Mouse (Mus musculus): ENCODE data around the gene Bmp5.
"Not testable (repeated sequence)": the region's sequence is repeated elsewhere in the genome, so short reads cannot be mapped to it uniquely, and the experiment has no call there.

Gene Bmp5

DNA sequence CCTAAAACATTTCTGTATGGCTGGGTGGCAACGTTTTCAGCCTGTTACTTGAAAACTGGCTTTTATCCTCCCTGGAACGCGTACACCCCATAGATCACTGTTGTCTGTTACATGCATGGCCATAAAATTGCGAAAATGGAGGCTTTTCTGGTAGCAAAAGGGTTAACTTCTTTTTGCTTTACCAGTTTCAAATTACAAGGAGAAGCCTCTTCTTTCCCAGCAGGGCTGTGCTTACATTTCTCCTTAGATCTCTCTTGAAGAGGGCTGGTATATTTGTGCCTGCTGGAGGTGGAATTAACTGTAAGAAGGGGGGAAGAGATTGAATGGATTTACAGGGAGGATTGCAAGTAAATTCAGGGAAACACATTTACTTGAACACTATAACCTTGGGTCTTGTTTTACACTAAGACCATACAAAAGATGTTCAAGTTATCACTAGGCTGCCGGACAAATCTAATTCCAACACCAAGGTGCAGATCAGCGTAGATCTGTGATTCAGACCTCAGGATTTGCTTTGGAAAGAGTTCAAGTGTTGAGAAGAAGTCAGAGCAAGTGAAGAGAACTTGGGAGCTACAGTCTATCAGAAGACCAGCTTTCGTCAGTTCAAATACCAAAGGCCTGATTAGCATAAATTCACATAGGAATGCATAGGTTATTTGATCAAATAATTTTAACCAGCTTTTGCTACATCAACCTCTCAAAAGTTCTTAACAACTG lies at the start of gene Bmp5:
Bmp5 (plus strand) TSS at position 236 of the 717 bp plus-strand sequence.
- no peak for DNase-seq

DNA sequence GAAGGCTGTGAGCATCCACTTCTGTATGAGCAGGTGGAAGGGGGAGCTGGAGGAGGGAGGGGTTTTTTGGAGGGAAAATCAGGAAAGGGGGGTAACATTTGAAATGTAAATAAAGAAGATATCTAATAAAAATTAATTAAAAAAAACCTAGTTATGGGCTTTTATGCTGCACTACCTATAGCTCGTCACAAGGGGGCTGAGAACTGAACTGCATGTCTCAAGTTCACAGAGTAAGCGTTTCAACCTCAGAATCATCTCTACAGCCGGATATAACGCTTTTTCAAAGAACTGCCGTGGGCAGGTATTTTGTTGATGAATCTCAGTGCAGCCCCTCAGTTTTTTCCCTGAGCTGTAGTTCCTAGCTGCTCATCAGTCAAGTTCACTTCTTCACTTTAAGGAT lies 15.1 kb upstream of the Bmp5 start:
- DNase-seq, result peak; percentile 42

DNA sequence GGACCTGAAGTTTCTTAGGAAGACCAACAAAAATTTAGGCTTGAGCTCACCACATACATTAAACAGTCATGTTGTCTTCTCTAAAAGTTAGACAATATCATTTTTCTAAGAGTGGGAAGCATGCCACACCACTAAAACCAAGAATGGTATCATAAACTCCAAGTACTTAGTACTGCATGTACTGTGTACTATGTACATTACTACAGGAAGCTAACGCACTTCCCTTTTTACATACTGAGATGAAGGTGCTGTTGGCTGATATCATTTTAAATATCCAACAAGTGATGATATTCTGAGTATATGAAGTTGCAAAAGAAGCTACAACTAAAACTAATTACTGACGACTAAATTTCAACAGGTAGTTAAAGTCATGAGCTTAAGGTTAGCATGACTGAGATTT lies 13.6 kb upstream of the Bmp5 start:
- DNase-seq, result no peak

DNA sequence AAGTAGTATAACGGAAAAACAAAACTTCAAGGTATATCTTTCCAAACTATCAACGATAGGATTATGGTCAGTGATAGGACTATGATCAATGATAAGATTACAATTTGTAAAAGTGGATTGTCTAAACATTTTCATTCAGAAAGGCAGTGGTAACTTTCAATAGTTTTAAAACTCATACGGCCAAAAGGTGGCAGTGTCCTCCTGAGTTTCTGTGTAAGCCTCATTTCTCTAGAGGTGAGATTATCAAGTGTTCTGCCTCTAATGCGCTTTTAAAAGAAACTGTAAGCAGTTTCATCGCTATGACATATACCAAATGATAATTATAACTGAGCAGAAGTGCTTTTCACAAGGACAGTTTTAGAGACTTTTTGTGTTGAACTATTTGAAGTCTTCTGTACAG lies 12.7 kb upstream of the Bmp5 start:
- peak; percentile 54 for DNase-seq

DNA sequence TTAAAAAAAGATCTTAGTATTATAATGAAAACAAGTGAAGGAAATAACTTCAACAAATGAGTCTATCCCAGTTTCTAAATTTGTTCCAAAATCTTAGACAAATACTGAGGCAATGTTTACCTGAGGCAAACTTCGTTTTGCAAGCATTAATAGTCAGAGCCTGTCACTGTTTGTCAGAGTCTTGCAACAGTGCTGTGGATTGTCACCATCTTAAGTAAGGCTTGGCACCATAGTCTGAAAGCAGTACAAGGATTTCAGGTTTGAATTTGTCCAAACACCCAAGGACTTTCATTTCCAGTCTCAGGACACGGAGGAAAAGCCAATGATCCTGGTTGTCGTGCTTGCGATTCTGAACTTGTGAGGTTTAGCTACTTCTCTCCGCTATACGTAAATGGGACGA lies 10.4 kb upstream of the Bmp5 start:
- DNase-seq, result no peak

DNA sequence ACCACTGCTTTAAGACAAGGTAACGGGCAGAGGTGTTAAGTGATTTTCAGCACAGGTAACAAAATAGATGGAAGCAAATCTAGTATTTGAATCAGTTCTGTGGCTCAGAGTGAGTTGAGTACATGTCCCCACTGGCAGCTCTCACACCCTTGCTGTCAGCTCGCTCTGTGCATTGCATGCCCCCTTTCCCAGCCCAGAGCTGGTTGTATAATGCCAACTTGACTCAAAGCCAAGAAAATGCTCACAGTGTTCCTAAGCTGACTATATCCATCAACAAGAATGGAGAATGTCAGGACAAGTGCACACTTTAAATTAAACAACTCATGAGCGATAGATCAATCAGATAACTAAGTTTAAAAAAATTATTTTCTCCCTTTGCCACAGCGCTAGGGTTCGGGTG lies 8.6 kb upstream of the Bmp5 start:
- DNase-seq, result no peak

DNA sequence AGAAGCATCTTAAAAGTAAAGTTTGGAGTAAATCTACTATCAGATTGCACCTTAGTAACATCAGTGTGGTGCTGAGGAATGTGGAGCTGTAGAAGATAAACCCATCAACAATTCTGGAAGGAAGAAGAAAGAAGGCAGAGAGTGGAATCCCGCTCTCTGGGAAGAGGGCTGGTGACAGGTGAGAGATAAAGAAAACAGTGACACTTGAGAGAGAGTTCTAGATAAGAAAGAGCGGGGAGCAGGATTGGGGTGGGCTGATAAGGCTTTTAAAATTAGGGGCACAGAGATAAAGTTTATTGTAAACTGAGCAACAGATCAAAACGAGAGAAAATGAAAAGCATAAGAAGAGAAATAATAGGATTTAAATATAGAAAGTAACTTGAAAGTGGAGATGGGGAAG lies 6.1 kb upstream of the Bmp5 start:
- DNase-seq, result no peak

DNA sequence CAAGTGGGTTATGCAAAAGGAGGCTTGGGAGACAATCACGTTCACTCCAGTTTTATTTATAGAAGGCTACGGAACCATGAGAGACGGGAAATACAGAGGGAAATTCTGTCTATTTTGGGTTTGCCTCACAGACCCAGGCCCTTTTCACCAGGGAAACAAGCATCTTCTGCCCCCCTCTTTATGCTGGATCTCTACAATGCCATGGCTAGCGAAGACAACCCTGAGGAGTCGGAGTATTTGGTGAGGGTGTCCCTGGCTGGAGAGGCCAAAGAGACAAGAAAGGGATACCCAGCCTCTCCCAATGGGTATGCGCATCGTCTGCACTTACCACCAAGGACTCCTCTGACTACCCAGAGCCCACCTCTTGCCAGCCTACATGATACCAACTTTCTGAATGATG lies 989 bp downstream of the Bmp5 start:
- no peak for DNase-seq

DNA sequence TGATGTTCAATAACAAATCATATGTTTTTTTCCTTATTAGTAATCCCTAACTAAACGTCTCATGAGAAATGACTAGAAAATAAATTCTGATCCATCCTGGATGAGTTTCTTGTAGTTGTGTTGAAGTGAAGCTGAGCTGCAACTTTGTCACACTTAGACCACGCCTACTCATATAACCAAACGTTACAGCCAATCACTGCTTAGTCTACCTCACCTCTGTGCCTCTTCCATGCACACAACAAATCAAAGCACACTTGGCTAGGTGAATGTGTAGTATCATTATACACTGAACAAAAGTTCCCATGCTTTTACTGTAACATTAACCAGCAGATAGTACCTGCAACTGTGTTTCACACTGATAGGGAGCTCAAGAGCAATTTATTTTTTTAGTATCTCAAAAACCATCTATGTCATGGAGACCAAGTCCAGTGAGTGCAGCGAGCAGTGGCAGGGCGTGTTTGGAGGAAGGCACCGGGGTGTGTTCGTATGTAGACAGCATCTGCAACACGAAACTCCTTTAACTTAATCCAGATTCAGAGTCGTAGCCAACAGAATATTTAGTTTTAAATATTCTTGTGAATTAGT lies 3.7 kb downstream of the Bmp5 start:
- no peak for DNase-seq

DNA sequence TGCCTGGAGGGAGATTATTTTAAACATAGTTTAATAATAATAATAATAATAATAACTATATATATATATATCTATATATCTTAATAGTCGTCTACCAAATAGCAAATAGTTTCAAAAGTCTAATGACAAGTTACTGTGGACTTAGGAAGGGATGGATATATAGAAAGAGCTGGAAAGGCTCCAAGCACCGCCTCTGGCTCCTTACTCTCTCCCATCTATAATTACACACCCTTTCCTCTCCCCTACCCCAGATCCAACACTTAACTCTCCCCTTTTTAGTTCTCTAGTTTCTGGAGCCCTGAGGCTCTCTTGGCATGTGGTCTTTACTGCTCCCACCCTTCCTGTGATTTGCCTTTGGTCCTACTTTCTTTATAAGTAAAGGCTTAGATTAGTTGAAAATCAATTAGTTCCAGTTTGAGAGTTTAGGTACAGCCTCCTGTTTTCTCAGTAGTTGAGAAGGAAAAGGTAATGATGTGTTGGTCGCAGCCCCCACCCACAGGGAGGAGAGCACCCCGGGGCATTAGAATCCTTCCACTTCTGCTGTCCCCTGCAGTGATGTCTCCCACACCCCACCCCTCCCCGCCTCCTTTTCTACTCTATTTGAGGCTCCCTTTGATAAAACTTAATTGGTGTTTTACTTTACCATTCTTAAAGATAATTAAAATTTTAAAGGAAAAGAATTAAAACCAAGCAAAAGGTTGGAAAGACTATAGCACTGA lies 5.6 kb downstream of the Bmp5 start:
- no peak for DNase-seq

DNA sequence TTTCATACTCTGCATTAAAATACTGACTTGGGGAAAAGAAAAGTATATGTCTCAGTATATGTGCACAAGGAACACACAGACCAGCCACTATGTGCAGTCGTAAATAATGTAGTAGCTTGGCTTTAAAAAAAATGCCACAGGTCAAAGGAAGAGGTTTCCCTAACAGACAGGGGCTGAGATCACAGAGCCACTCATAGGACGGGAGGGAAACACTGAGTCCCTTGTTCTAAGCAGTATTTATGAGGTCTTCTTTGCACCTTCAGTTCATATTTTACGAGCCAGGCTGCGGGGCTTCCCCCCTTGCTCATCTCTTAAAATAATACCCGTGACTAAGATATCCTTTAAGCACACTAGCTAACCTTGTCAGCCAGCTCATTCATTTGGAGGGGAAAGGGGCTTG lies 6.4 kb downstream of the Bmp5 start:
- DNase-seq, result no peak

DNA sequence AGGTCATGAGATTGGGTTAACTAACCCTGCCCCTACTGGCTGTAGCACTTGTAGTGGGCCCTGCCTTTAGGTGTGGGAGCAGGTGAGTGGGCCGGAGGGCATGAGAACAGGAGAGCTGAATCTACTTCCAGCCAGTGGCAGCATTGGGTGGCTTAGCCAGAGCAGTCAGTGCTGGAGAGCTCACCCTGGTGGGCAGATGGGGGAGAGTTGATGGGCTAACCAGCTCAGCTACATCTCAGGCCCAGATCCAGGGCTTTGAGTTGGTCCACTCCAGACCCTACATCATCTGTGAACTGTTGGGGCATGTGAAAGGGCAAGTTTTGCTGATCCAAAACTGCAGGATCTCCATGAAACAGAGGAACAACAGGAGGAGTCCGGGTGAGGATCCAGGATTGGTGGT lies 8.4 kb downstream of the Bmp5 start:
- DNase-seq, result no peak

DNA sequence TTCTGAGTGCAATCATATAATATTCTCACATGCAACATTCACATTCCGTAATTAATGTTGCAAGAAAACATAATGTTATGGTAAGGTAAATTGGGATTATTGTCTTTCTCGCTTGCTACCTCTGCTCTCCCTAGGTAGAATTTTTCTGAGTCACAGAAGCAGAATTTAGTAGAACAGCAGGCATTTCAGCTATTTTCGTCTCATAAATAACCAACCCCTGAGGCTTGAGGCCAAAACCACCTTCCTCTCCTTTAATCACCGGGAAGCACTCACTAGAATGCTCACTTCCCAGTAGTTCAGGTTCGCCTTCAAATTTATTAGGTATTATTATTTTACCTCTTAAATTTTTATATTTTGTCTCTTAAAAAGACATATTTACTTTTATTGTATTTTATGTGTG lies 10.8 kb downstream of the Bmp5 start:
- no peak for DNase-seq

DNA sequence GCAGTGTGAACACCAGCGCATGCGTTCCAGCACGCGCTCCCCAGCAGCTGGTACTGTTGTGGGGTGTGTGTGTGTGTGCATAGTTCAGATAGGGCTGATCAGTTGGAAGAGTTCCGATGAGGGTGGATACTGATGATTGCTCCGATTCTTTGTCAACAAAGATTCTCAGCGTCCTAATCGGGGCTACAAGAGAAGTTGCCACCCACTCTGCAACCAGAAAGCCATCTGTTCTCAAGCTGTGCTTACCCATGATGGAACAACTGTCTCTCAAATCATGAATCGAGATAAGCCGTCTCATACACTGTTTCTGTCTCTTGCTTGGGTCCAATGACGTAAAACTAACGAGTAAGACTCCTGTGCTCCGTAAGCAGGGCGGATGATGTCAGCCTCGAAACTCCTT lies 12.0 kb downstream of the Bmp5 start:
- DNase-seq, result no peak

DNA sequence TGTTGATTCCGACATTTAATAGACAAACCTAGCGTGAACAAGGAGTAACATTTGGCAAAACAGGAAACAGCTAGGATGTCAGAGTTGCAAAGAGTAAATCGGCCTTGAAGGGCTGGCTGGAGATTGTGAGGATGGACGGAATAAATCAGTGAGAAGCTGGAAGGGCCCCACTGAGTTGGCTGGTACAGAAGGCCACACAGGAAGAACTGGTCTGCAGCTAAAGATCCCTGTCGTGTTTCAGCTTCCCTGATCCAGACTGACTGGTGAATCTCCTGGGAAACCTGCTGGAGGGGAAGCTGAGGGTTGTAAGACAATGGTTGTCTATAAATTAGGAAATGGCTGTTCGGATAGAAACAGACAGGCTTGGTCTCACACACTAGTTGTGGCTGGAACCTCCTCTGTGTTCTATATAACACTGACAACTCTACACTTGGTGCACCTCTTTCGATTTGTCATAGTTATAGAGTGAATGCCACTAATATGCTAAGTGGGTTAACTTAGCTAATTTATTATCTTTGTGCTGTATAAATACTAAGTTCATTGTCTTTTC lies 14.8 kb downstream of the Bmp5 start:
- DNase-seq, result peak; percentile 7

DNA sequence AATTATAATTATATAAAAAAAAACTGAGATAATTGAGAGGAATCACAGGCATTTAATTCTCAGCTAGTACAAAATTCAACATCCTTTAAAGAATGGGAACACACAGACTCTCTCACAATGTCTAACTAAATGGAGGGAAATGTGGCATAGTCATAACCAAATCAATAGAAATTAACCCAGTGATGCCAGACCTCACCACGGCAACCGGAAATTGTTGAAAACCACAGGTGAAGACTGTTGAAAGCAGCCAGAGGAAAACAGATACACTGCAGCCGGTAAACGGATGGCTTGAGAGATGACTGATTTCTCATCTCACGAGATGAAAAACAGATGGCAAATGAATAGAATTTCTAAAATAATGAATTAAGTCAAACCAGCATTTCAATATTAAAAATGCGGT lies 29.8 kb downstream of the Bmp5 start:
- no peak for DNase-seq

DNA sequence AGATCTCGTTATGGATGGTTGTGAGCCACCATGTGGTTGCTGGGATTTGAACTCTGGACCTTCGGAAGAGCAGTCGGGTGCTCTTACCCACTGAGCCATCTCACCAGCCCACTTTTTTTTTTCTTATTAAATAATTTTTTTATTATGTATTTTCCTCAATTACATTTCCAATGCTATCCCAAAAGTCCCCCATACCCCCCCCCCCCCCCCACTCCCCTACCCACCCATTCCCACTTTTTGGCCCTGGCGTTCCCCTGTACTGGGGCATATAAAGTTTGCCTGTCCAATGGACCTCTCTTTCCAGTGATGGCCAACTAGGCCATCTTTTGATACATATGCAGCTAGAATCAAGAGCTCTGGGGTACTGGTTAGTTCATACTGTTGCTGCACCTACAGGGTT lies 33.0 kb downstream of the Bmp5 start:
- DNase-seq, result not testable (repeated sequence)

DNA sequence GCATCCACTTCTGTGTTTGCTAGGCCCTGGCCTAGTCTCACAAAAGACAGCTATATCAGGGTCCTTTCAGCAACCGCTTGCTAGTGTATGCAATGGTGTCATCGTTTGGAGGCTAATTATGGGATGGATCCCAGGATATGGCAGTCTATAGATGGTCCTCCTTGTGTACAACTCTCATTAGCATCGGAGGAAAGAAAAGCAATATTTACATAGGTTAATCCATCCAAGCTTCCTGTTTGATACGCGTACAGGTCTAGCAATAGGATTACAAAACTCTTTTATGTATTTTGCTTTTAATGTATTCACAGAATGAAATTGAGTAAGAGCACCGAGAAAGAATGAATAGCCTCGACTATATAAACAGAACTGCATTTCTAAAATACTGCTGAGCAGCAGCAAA lies 33.5 kb downstream of the Bmp5 start:
- no peak for DNase-seq

DNA sequence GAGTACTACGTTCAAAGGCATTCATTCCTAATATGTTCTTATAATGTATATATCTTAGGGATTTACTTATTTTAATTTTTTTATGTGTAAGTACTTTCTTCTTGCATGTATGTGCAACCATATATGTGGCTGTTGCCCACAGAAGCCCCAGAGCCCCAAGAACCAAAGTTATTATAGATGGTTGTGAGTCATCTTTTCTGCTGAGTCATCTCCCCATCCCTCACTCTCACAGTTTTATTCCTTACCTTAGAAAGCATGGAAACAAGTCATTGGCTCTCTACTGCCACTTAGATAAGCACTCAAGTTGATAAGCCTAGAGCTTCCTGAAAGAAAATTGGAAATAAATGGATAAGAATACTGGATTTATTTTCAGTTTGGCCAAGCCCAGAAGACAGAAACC lies 40.0 kb downstream of the Bmp5 start:
- no peak for DNase-seq

DNA sequence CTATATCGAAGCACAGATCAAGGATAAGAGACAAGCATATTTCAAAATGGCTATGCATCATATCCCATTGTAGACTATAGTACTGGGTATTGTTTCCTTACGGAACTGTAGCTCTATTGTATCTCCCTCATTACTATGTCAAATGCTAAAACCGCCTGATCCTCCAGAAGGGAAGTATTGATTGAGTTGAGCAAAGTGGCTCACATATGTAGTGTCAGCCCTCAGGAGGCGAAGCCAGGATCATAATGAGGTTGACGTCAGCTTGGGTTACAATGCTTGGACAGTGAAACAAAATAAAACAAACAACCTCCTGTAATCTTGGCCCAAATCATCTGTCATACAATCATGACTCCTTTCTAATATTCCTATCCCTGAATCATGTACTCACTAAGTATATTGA lies 43.2 kb downstream of the Bmp5 start:
- DNase-seq, result no peak

DNA sequence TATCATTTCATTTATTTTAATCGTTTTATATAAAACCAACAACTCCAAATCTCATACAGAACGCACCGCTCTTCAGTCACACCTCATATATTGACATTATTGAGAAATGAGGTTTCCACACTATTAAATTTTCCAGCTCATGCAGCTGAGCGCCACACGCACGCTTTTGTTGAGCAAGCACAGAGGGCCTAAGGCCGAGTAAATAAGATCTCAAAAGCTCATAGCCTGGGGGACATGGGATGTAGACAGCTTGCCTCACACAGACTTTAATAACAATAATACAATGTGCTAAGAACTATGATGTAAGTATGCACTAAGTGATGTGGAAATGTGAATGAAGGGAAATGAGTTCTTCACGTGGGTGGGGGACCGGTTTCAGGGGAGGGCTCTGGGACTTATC lies 57.3 kb downstream of the Bmp5 start:
- DNase-seq, result peak; percentile 12

DNA sequence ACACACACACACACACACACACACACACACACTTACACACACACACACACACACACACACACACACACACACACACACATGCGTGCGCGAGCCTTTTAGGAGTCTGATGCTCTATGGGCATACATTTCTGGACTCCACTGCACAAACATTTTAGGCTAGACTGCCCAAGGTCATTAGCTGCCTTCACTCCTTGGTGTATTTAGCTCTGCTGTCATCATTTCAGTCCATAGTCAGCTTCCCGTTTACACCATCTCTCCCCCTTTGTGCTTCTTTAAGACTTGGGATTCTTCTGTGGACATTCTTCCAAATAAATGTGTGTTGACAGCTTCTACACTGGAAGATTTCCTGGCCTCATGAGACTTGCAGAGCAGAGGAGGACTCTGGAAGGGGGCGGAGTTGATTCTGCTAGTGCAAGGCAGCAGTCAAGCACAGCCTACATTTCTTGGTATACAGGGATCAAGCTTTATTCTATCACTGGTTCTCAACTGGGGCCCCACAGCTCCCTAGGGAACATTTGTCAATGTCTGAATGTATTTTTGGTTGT lies 58.1 kb downstream of the Bmp5 start:
- peak; percentile 12 for DNase-seq

DNA sequence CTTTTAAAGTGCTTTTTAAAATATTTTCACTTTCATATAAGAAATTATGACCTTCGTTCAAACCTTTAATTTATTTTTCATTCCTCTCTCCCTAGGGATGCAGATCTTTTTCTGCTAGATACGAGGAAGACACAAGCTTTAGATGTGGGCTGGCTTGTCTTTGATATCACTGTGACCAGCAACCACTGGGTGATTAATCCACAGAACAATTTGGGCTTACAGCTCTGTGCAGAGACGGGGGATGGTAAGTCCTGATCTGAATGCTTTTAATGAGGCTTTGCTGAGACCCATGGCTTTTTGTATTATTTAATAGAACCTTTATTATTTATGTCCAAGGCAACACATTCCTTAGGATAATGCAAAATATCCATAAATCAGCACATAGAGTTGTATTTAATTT lies 64.3 kb downstream of the Bmp5 start:
- DNase-seq, result no peak

DNA sequence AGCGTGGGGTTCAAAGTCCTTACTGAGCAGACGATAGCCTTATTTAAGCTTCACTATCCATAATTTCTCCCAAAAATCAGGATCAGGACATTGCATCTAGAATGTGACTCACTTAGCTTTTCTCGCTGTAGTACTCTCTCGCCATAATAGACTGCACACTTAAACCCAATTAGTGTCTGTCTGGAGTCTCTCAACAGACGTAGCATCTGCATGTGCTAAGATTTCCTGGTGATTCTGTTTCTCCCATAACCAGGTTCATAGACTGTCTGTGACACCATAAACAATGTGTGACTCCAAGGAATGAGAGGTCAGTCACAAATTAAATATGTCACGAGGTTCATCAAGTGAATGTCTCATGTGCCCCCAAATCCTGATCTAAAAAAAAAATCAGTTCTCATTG lies 65.7 kb downstream of the Bmp5 start:
- no peak for DNase-seq

Data from retina, postnatal 1 day (tissue).